Mouse (Mus musculus): ENCODE data around the gene Hamp. TPM values are rescaled to one million over a fixed set of nuclear protein-coding genes. Genes with fewer than 3 reads are reported as not detected.

Hamp gene
- polyA plus RNA-seq, 1 experiment from 2014 or later = not detected

GRCm38 (mm10) chr7:30971901-30972300 lies 28.1 kb upstream of the Hamp start:
- Histone ChIP-seq H3K9me3 (ENCODE audit: control insufficient read depth, low read length) (no peaks in the 10 kb centered on the region), H3K4me1 (ENCODE audit: control insufficient read depth, insufficient read depth, low read length) (peaks cover 7% of the 10 kb centered on the region; the same call in 1 of the 2 replicates), H3K4me3 (ENCODE audit: low read depth, low read length) (no peak overlapping the region; the same call in 1 of the 2 replicates), H3K36me3 (ENCODE audit: control insufficient read depth, insufficient read depth, low read length) (no peaks in the 10 kb centered on the region), H3K27ac (ENCODE audit: low read depth, low read length) (no peak overlapping the region), H3K4me2 (ENCODE audit: low read depth, low read length) (no peak overlapping the region), H3K27me3 (ENCODE audit: control insufficient read depth, insufficient read depth, low read length) (peaks cover 11% of the 10 kb centered on the region), H3K9ac (replicated peaks; ENCODE audit: low read depth, low read length) (no peak overlapping the region)
- no peak for ATAC-seq (ENCODE audit: low read depth)
- 93% methylated on average over 15 of the region's 15 CpGs for WGBS

- Histone ChIP-seq H3K27ac (ENCODE audit: low read depth, low read length) (no peak overlapping the region), H3K9ac (replicated peaks; ENCODE audit: low read depth, low read length) (no peak overlapping the region), H3K4me1 (ENCODE audit: control insufficient read depth, insufficient read depth, low read length) (peaks cover 7% of the 10 kb centered on the region; the same call in 1 of the 2 replicates), H3K27me3 (ENCODE audit: control insufficient read depth, insufficient read depth, low read length) (peaks cover 11% of the 10 kb centered on the region), H3K4me3 (ENCODE audit: low read depth, low read length) (no peak overlapping the region), H3K9me3 (ENCODE audit: control insufficient read depth, low read length) (no peaks in the 10 kb centered on the region), H3K4me2 (ENCODE audit: low read depth, low read length) (no peak overlapping the region), H3K36me3 (ENCODE audit: control insufficient read depth, insufficient read depth, low read length) (no peaks in the 10 kb centered on the region)
- WGBS = 85% methylated on average over 4 of the region's 4 CpGs
- ATAC-seq (ENCODE audit: low read depth) = no peak
Observed at GRCm38 (mm10) chr7:30969174-30969573, 25.3 kb upstream of the Hamp start.

DNA sequence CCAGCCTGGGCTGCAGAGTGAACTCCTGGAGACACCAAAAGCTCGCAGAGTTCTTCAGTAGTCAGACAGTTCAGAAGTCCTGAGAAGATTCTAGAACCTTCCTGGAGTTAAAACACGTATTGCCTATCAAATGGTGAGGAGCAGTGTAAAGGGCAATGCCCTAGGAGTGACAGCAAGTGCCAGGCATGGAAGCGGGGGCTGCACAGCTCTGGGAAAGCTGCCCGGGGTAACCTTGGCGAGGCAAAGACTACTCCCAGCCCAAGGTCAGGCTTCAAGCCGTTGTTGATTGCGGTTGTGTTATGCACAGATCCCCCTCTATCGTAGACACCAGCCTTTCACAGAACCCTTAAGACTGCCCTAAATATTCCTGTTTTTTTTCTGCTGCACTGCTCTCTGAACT lies 24.8 kb upstream of the Hamp start:
- peaks cover 6% of the 10 kb centered on the region; the same call in 1 of the 2 replicates for H3K4me1 ChIP-seq (ENCODE audit: control insufficient read depth, insufficient read depth, low read length)
- H3K27me3 ChIP-seq (ENCODE audit: control insufficient read depth, insufficient read depth, low read length) = peaks cover 11% of the 10 kb centered on the region
- no peaks in the 10 kb centered on the region for H3K9me3 ChIP-seq (ENCODE audit: control insufficient read depth, low read length)
- H3K36me3 ChIP-seq (ENCODE audit: control insufficient read depth, insufficient read depth, low read length) = no peaks in the 10 kb centered on the region
- ATAC-seq (ENCODE audit: low read depth) = no peak
- no peak overlapping the region for H3K27ac ChIP-seq (ENCODE audit: low read depth, low read length)
- H3K9ac ChIP-seq (replicated peaks; ENCODE audit: low read depth, low read length) = no peak overlapping the region
- 94% methylated on average over 8 of the region's 8 CpGs for WGBS
- no peak overlapping the region for H3K4me3 ChIP-seq (ENCODE audit: low read depth, low read length)
- no peak overlapping the region for H3K4me2 ChIP-seq (ENCODE audit: low read depth, low read length)

GRCm38 (mm10) chr7:30966657-30967056 lies 22.8 kb upstream of the Hamp start:
- H3K27me3 ChIP-seq (ENCODE audit: control insufficient read depth, insufficient read depth, low read length) = no peaks in the 10 kb centered on the region
- H3K4me3 ChIP-seq (ENCODE audit: low read depth, low read length) = no peak overlapping the region
- H3K27ac ChIP-seq (ENCODE audit: low read depth, low read length) = no peak overlapping the region
- no peak overlapping the region for H3K9ac ChIP-seq (replicated peaks; ENCODE audit: low read depth, low read length)
- ATAC-seq (ENCODE audit: low read depth) = no peak
- no peaks in the 10 kb centered on the region for H3K36me3 ChIP-seq (ENCODE audit: control insufficient read depth, insufficient read depth, low read length)
- no peaks in the 10 kb centered on the region for H3K4me1 ChIP-seq (ENCODE audit: control insufficient read depth, insufficient read depth, low read length)
- WGBS = 88% methylated on average over 3 of the region's 3 CpGs
- H3K4me2 ChIP-seq (ENCODE audit: low read depth, low read length) = no peak overlapping the region
- H3K9me3 ChIP-seq (ENCODE audit: control insufficient read depth, low read length) = no peaks in the 10 kb centered on the region

DNA sequence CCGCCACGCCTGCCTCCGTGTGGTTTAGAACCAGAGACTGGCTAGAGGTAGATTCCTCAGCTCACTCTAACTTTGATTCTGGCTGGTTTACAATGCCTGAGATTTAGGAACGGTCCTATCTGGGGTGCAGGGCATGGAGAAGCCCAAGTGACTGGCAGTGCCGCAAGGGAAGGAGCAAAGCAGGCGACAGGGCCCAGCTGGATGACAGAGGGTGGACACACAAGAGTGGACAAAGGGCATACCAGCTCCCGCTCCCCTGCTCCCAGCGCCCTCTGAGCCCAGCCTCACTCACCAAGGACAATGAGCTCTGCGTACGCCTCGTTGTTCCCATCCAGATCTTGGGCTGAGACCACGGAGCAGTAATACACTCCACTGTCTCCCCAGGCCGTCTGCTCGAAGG lies 21.8 kb upstream of the Hamp start:
- H3K4me2 ChIP-seq (ENCODE audit: low read depth, low read length) = no peak overlapping the region
- WGBS = 56% methylated on average over 14 of the region's 14 CpGs

DNA sequence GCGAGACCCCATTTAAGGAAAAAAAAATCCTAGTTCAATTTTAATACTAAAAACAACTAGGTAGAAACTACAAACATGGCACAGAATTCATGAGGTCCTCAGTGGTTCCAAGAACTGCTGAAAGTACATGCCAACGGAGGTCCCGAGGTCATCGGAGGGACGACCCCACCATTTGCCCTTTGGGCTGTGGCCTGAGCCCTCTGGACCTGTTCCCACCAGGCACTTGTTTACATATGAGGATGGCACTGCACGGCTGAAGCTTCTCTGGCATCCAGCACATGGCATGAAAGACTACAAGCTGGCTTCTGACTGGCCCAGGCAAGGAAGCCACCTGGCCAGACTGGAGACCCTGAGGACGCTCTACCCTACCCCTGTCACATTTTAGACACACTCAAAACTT lies 20.5 kb upstream of the Hamp start:
- H3K27me3 ChIP-seq (ENCODE audit: control insufficient read depth, insufficient read depth, low read length) = no peaks in the 10 kb centered on the region
- WGBS = 90% methylated on average over 7 of the region's 7 CpGs
- ATAC-seq (ENCODE audit: low read depth) = no peak

More for the DNA sequence above, 21.8 kb upstream of the Hamp start:
- no peaks in the 10 kb centered on the region for H3K27me3 ChIP-seq (ENCODE audit: control insufficient read depth, insufficient read depth, low read length)
- H3K9me3 ChIP-seq (ENCODE audit: control insufficient read depth, low read length) = no peaks in the 10 kb centered on the region
- no peak overlapping the region for H3K27ac ChIP-seq (ENCODE audit: low read depth, low read length)
- no peak for ATAC-seq (ENCODE audit: low read depth)
- H3K4me1 ChIP-seq (ENCODE audit: control insufficient read depth, insufficient read depth, low read length) = no peaks in the 10 kb centered on the region
- no peak overlapping the region for H3K4me3 ChIP-seq (ENCODE audit: low read depth, low read length)
- H3K9ac ChIP-seq (replicated peaks; ENCODE audit: low read depth, low read length) = no peak overlapping the region
- no peaks in the 10 kb centered on the region for H3K36me3 ChIP-seq (ENCODE audit: control insufficient read depth, insufficient read depth, low read length)

GRCm38 (mm10) chr7:30962862-30963261 lies 19.0 kb upstream of the Hamp start:
- no peaks in the 10 kb centered on the region for H3K27me3 ChIP-seq (ENCODE audit: control insufficient read depth, insufficient read depth, low read length)
- H3K36me3 ChIP-seq (ENCODE audit: control insufficient read depth, insufficient read depth, low read length) = no peaks in the 10 kb centered on the region
- 95% methylated on average over 5 of the region's 5 CpGs for WGBS
- H3K4me3 ChIP-seq (ENCODE audit: low read depth, low read length) = no peak overlapping the region
- H3K27ac ChIP-seq (ENCODE audit: low read depth, low read length) = no peak overlapping the region
- no peaks in the 10 kb centered on the region for H3K9me3 ChIP-seq (ENCODE audit: control insufficient read depth, low read length)
- no peak for ATAC-seq (ENCODE audit: low read depth)
- H3K4me1 ChIP-seq (ENCODE audit: control insufficient read depth, insufficient read depth, low read length) = peaks cover 5% of the 10 kb centered on the region; the same call in 1 of the 2 replicates
- H3K9ac ChIP-seq (replicated peaks; ENCODE audit: low read depth, low read length) = no peak overlapping the region
- no peak overlapping the region for H3K4me2 ChIP-seq (ENCODE audit: low read depth, low read length)

More for the DNA sequence above, 20.5 kb upstream of the Hamp start:
- Histone ChIP-seq H3K36me3 (ENCODE audit: control insufficient read depth, insufficient read depth, low read length) (no peaks in the 10 kb centered on the region), H3K9ac (replicated peaks; ENCODE audit: low read depth, low read length) (no peak overlapping the region), H3K9me3 (ENCODE audit: control insufficient read depth, low read length) (no peaks in the 10 kb centered on the region), H3K4me3 (ENCODE audit: low read depth, low read length) (no peak overlapping the region), H3K4me1 (ENCODE audit: control insufficient read depth, insufficient read depth, low read length) (no peaks in the 10 kb centered on the region), H3K27ac (ENCODE audit: low read depth, low read length) (no peak overlapping the region), H3K4me2 (ENCODE audit: low read depth, low read length) (no peak overlapping the region)

GRCm38 (mm10) chr7:30959786-30960349 lies 16.0 kb upstream of the Hamp start:
- no peak overlapping the region for H3K9ac ChIP-seq (replicated peaks; ENCODE audit: low read depth, low read length)
- peaks cover 13% of the 10 kb centered on the region for H3K4me1 ChIP-seq (ENCODE audit: control insufficient read depth, insufficient read depth, low read length)
- H3K36me3 ChIP-seq (ENCODE audit: control insufficient read depth, insufficient read depth, low read length) = no peaks in the 10 kb centered on the region
- H3K27me3 ChIP-seq (ENCODE audit: control insufficient read depth, insufficient read depth, low read length) = no peaks in the 10 kb centered on the region
- no peaks in the 10 kb centered on the region for H3K9me3 ChIP-seq (ENCODE audit: control insufficient read depth, low read length)
- no peak overlapping the region for H3K27ac ChIP-seq (ENCODE audit: low read depth, low read length)
- H3K4me2 ChIP-seq (ENCODE audit: low read depth, low read length) = no peak overlapping the region
- 86% methylated on average over 6 of the region's 6 CpGs for WGBS
- H3K4me3 ChIP-seq (ENCODE audit: low read depth, low read length) = no peak overlapping the region
- ATAC-seq (ENCODE audit: low read depth) = no peak

- no peak overlapping the region for H3K4me2 ChIP-seq (ENCODE audit: low read depth, low read length)
- H3K9me3 ChIP-seq (ENCODE audit: control insufficient read depth, low read length) = no peaks in the 10 kb centered on the region
- ATAC-seq (ENCODE audit: low read depth) = no peak
- H3K4me3 ChIP-seq (ENCODE audit: low read depth, low read length) = no peak overlapping the region
- H3K27me3 ChIP-seq (ENCODE audit: control insufficient read depth, insufficient read depth, low read length) = no peaks in the 10 kb centered on the region
- 98% methylated on average over 9 of the region's 9 CpGs for WGBS
- peaks cover 13% of the 10 kb centered on the region for H3K4me1 ChIP-seq (ENCODE audit: control insufficient read depth, insufficient read depth, low read length)
- no peak overlapping the region for H3K9ac ChIP-seq (replicated peaks; ENCODE audit: low read depth, low read length)
- no peak overlapping the region for H3K27ac ChIP-seq (ENCODE audit: low read depth, low read length)
- peaks cover 1% of the 10 kb centered on the region; the same call in 1 of the 2 replicates for H3K36me3 ChIP-seq (ENCODE audit: control insufficient read depth, insufficient read depth, low read length)
Observed at GRCm38 (mm10) chr7:30958866-30959487, 15.1 kb upstream of the Hamp start.
